Mouse (Mus musculus) small intestine, adult 2 months (tissue): ENCODE measurements at regions not wholly inside any gene's neighbourhood (a gene's known extent, or its start where the extent isn't known, plus 50 kb on each side); places are given as distances from the start of the nearest gene placed in this dataset.

ENCODE experiments used
- CTCF ChIP-seq: fragments of 200-500 bp; IDR thresholded peaks from 2 replicates; pipeline ENCODE4 v1.5.1; 2012; ENCODE audit warnings: low read depth, mild to moderate bottlenecking, control low read depth, inconsistent platforms, low read length, moderate library complexity, mixed read lengths; ENCODE audit not compliant: insufficient replicate concordance, insufficient read length; ENCODE audit errors: extremely low read depth
- POLR2A ChIP-seq: fragments of 200-500 bp; IDR thresholded peaks from 2 replicates; pipeline ENCODE4 v1.6.1; 2012; ENCODE audit warnings: low read depth, mild to moderate bottlenecking, control low read depth, inconsistent platforms, low read length, moderate library complexity

DNA sequence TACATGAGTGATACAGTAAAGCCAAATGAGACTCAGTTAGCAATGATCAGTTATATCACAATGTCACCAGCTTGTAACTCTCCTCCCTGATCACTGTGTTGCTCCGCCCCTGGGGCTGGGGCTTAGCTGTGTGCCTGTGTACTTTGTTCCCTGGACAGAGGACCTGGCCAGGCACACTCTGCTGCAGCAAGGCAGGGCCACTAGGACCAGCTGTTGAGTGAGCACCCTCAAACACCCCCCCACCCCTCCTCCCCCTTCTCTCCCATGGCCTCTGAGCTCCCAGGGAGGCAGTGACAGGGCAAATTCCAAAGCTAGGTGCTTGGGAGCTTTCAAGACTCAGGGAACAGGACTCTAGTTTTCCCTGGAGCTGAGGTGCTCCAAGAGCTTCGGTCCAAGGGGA, 70.0 kb downstream of the Cryaa start:
- no peak for TF ChIP-seq CTCF
- TF ChIP-seq POLR2A, result no peak
